Mouse (Mus musculus) limb, embryonic 14.5 days (tissue): ENCODE results near the gene Nfu1. TPM values are rescaled to one million over a fixed set of nuclear protein-coding genes. Genes with fewer than 3 reads are reported as not detected.
"Not testable (repeated sequence)": the region's sequence is repeated elsewhere in the genome, so short reads cannot be mapped to it uniquely, and the experiment has no call there.

Source experiments
- ATAC-seq: fragments of 200-750 bp; cut with Nextera tagmentation; 2 replicates; pipeline ENCODE4 v1.8.0; 2017; ENCODE audit warnings: low read depth, moderate number of reproducible peaks, moderate TSS enrichment; ENCODE audit not compliant: low FRiP score
- DNase-seq: peaks from one replicate; pipeline ENCODE4 v3.0.0-alpha.2; 2015; ENCODE audit warnings: low spot score
- H3K27ac ChIP-seq: fragments of 300-500 bp; sonication (generic); replicated peaks from 2 replicates; pipeline ENCODE4 v1.5.1; 2014; ENCODE audit warnings: low read depth, mild to moderate bottlenecking, low read length, moderate library complexity, mixed read lengths
- H3K27me3 ChIP-seq: fragments of 300-500 bp; sonication (generic); 2 replicates; pipeline ENCODE4 v1.6.1; 2014; ENCODE audit warnings: low read length, mixed read lengths; ENCODE audit not compliant: control insufficient read depth, insufficient read depth
- H3K36me3 ChIP-seq: fragments of 300-500 bp; sonication (generic); 2 replicates; pipeline ENCODE4 v1.6.1; 2014; ENCODE audit warnings: mild to moderate bottlenecking, low read length, moderate library complexity, mixed read lengths; ENCODE audit not compliant: control insufficient read depth, insufficient read depth
- H3K4me1 ChIP-seq: fragments of 300-500 bp; sonication (generic); 2 replicates; pipeline ENCODE4 v1.6.1; 2014; ENCODE audit warnings: antibody characterized with exemption, low read length, mixed read lengths; ENCODE audit not compliant: control insufficient read depth, insufficient read depth
- H3K4me2 ChIP-seq: fragments of 300-500 bp; sonication (generic); replicated peaks from 2 replicates; pipeline ENCODE4 v1.6.1; 2014; ENCODE audit warnings: low read depth, mild to moderate bottlenecking, low read length, moderate library complexity; ENCODE audit not compliant: severe bottlenecking
- H3K4me3 ChIP-seq: fragments of 300-500 bp; sonication (generic); replicated peaks from 2 replicates; pipeline ENCODE4 v1.5.1; 2014; ENCODE audit warnings: low read length
- H3K9ac ChIP-seq: fragments of 300-500 bp; sonication (generic); 2 replicates; pipeline ENCODE4 v1.6.1; 2014; ENCODE audit warnings: mild to moderate bottlenecking, low read depth, low read length, moderate library complexity; ENCODE audit not compliant: severe bottlenecking
- H3K9me3 ChIP-seq: fragments of 300-500 bp; sonication (generic); 2 replicates; pipeline ENCODE4 v1.6.1; 2016; ENCODE audit warnings: low read length; ENCODE audit not compliant: control insufficient read depth
- POLR2A ChIP-seq: fragments of 200-500 bp; IDR thresholded peaks from 2 replicates; pipeline ENCODE4 v1.8.0; 2012; ENCODE audit warnings: inconsistent platforms, mild to moderate bottlenecking, moderate library complexity, borderline replicate concordance; ENCODE audit not compliant: insufficient read depth, insufficient read length; ENCODE audit errors: extremely low read depth
- WGBS: fragments of 180-500 bp; shearing (Covaris S2); extraction: QIAGEN DNeasy Blood & Tissue Kit; methylation state at CpG from one replicate; pipeline ENCODE4 v1.1.7; 2014; 5-methylcytosine and 5-hydroxymethylcytosine counted together
- polyA plus RNA-seq, 2 experiments: library from polyadenylated mRNA; depleted of rRNA in 1 of 2; stranded (reverse) in 1 of 2; unstranded in 1 of 2; fragments of >200 nt; fragmentation: Nextera tagmentation in 1 of 2; extraction: Ambion mirVana in 1 of 2; gene quantifications; 2 replicates each; pipeline versions ENCODE4 v1.2.1 to v1.2.3; 2012 to 2014

Nfu1 gene
- polyA plus RNA-seq, 2 experiments = 104 to 136 TPM

- H3K4me1 ChIP-seq = peaks cover 15% of the 10 kb centered on the region
- WGBS = 1% methylated on average over 11 of the region's 11 CpGs
Measured at GRCm38 (mm10) chr6:87042004-87042336, 32.9 kb downstream of the Nfu1 start.

DNA sequence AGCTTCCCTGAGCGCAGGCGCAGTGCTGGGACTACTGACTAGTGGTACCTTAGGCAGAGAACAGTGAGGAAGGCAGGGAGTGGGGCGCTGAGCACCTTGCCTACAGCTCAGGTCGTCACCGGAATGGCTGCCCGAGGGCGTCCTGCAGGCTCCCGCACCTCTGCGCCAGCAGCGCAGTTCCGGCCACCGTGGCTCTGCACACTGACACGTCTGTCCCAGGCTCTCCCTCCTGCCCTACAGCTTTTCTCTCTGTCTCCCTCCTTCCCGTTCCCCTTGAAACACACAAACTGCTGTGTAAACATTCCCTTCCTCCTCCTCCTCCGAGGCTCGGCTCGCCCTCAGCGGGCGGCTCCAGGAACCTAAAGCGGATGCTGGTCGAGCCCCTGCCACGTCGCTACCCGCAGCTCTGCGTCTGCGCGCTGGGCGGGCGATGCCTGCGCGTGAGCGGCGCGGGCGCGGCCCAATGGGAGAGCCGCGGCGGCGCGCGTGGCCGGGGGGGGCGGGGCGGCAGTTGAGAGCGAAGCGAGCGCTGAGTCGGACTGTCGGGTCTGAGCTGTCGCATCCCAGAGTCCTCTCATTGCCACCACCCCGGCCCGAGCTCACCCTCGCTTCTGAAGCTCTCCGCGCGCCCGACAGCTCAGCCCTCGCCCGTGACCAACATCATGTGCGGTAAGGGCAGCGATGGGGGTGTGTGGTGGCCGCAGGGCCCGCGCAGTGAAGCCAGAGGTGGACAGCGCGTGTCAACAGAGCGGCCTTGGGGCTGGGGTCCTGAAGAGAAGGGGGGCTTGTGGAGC is 33.5 kb downstream of the Nfu1 start, which contains the start of gene Gfpt1:
TSS of gene Gfpt1 (plus strand) at position 510 of the 794 bp plus-strand sequence.
- Histone ChIP-seq H3K27ac (peak within 1 kb of the TSS; percentile 100), H3K27me3 (no peaks in the 10 kb centered on the region), H3K9me3 (no peaks in the 10 kb centered on the region), H3K36me3 (peaks cover 3% of the 10 kb centered on the region; the same call in 1 of the 2 replicates), H3K4me2 (peak within 1 kb of the TSS; percentile 66), H3K4me3 (peak within 1 kb of the TSS; percentile 98), H3K9ac (peak within 1 kb of the TSS; percentile 93), H3K4me1 (peaks cover 15% of the 10 kb centered on the region)
- peak; percentile 84; the same call in 1 of the 2 replicates for TF ChIP-seq POLR2A
- under 1% methylated on average over 57 of the region's 68 CpGs for WGBS
- DNase-seq (peak; percentile 95), ATAC-seq (peak; percentile 96)

More at GRCm38 (mm10) chr6:87042004-87042336, 32.9 kb downstream of the Nfu1 start:
- Histone ChIP-seq H3K27ac (peak overlapping the region; percentile 100), H3K9me3 (no peaks in the 10 kb centered on the region), H3K9ac (peak overlapping the region; percentile 93), H3K36me3 (no peaks in the 10 kb centered on the region), H3K4me3 (peak overlapping the region; percentile 98), H3K4me2 (peak overlapping the region; percentile 66), H3K27me3 (no peaks in the 10 kb centered on the region)
- no peak for TF ChIP-seq POLR2A
- ATAC-seq (peak; percentile 4; the same call in 1 of the 2 replicates), DNase-seq (no peak)

DNA sequence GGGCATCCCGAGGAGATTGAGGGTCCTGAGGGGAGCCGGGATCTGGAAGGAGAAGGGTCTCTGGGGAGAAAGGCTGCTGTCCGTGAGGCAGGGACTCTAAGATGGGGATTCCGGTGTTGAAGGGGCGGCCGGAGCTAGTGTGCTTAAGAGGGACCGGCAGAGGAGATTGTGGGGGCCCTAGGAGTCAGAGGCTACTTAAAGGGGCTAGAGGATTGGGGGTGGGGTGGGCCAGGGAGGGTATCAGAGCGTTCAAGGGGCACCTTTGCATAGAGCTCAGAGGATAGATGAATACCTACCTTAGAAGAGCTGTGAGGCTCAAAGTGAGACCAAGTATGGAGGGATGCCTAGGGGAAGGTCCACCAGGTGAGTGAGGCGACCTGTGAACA is 34.1 kb downstream of the Nfu1 start:
- Histone ChIP-seq H3K4me3 (peak overlapping the region; percentile 98), H3K27ac (peak overlapping the region; percentile 100), H3K27me3 (no peaks in the 10 kb centered on the region), H3K36me3 (peaks cover 9% of the 10 kb centered on the region), H3K9me3 (no peaks in the 10 kb centered on the region), H3K4me1 (peaks cover 15% of the 10 kb centered on the region), H3K9ac (peak overlapping the region; percentile 93), H3K4me2 (peak overlapping the region; percentile 66)
- no peak for TF ChIP-seq POLR2A
- no peak for ATAC-seq
- DNase-seq = peak; percentile 7
- WGBS = 1% methylated on average over 9 of the region's 9 CpGs

DNA sequence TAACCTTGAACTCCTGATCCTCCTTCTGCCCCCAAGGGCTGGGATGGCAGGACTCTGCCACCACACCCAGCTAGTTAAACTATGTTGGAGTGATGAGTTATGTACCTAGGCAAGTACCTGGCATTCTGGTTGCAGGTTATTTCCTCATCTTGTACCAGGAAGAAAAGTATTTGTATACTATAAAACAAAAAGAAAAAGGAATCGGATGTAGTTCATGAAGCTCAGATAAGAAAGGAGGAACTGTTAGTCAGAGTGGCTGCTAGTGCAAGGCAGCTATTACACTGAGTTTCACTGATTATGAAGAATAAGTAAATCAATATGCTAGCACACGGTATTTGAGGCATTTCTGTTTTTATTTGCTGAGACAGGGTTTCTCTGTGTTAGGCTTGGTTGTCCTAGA is 35.9 kb downstream of the Nfu1 start:
- peaks cover 19% of the 10 kb centered on the region for H3K36me3 ChIP-seq
- H3K4me1 ChIP-seq = peaks cover 15% of the 10 kb centered on the region
- H3K4me3 ChIP-seq = no peak overlapping the region
- H3K27me3 ChIP-seq = no peaks in the 10 kb centered on the region
- WGBS = 77% methylated on average over 2 of the region's 2 CpGs
- ATAC-seq (no peak), DNase-seq (no peak)
- TF ChIP-seq POLR2A = no peak
- peak overlapping the region; percentile 13; the same call in 1 of the 2 replicates for H3K4me2 ChIP-seq
- no peak overlapping the region for H3K27ac ChIP-seq
- no peaks in the 10 kb centered on the region for H3K9me3 ChIP-seq
- H3K9ac ChIP-seq = no peak overlapping the region

- no peak for TF ChIP-seq POLR2A
- H3K27me3 ChIP-seq = no peaks in the 10 kb centered on the region
- ATAC-seq (no peak), DNase-seq (no peak)
- WGBS = 74% methylated on average over 3 of the region's 3 CpGs
- H3K36me3 ChIP-seq = peaks cover 19% of the 10 kb centered on the region
- H3K9me3 ChIP-seq = no peaks in the 10 kb centered on the region
- H3K4me3 ChIP-seq = no peak overlapping the region
- H3K27ac ChIP-seq = no peak overlapping the region
- H3K4me1 ChIP-seq = peaks cover 15% of the 10 kb centered on the region
- no peak overlapping the region for H3K9ac ChIP-seq
- no peak overlapping the region for H3K4me2 ChIP-seq
Measured at GRCm38 (mm10) chr6:87045507-87045906, 36.5 kb downstream of the Nfu1 start.

- H3K4me3 ChIP-seq, ATAC-seq, H3K4me2 ChIP-seq, H3K9ac ChIP-seq, H3K27ac ChIP-seq, H3K9me3 ChIP-seq, H3K27me3 ChIP-seq, DNase-seq: not testable (repeated sequence)
- 96% methylated on average over 7 of the region's 7 CpGs for WGBS
- Histone ChIP-seq H3K36me3 (peaks cover 46% of the 10 kb centered on the region), H3K4me1 (peaks cover 11% of the 10 kb centered on the region)
Measured at GRCm38 (mm10) chr6:87048712-87049111, 39.7 kb downstream of the Nfu1 start.
